Mouse (Mus musculus): ENCODE results near the gene Taf6l. TPM values are rescaled to one million over a fixed set of nuclear protein-coding genes. Genes with fewer than 3 reads are reported as not detected.
A peak's percentile ranks its signal among the peaks of the same experiment; 100 is the strongest.

The Taf6l gene
- polyA plus RNA-seq, 1 experiment from 2014 or later: 47.0 TPM

GRCm38 (mm10) chr19:8815812-8816211 is 29.6 kb upstream of the Taf6l start:
- H3K36me3 ChIP-seq: peaks cover 67% of the 10 kb centered on the region
- no peaks in the 10 kb centered on the region for H3K9me3 ChIP-seq (replicated peaks)
- no peaks in the 10 kb centered on the region for H3K27me3 ChIP-seq (ENCODE audit: low read depth, poor library complexity, severe bottlenecking)
- H3K4me3 ChIP-seq: no peak overlapping the region
- 92% methylated on average over 11 of the region's 11 CpGs for WGBS
- no peak overlapping the region for H3K27ac ChIP-seq
- DNase-seq (ENCODE audit: low spot score): no peak
- H3K4me1 ChIP-seq: peaks cover 22% of the 10 kb centered on the region

DNA sequence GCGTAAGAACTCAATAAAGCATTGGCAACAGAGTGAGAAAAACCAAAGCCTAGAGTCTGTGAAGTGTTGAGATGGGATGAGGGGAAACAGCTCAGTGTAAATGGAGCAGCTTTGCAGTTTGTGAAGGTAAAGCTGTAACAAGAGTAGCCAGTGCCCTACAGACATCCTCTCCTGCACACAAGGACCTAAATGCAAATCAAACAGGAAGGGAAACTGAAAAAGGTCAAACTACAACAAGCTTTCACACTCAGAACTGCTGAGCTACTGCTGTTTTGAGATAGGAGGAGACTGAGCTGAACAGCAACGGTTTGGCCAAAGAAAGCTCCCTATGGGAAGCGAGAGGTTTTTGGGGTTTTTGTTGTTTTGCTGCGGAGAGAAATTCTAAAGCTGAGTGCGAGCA is 20.6 kb upstream of the Taf6l start:
- Histone ChIP-seq H3K4me3 (no peak overlapping the region), H3K4me1 (peaks cover 11% of the 10 kb centered on the region), H3K9me3 (replicated peaks) (no peaks in the 10 kb centered on the region), H3K27me3 (ENCODE audit: low read depth, poor library complexity, severe bottlenecking) (no peaks in the 10 kb centered on the region), H3K27ac (no peak overlapping the region), H3K36me3 (peaks cover 89% of the 10 kb centered on the region)
- DNase-seq (ENCODE audit: low spot score): no peak
- 96% methylated on average over 5 of the region's 5 CpGs for WGBS

- Histone ChIP-seq H3K36me3 (peaks cover 62% of the 10 kb centered on the region), H3K27me3 (ENCODE audit: low read depth, poor library complexity, severe bottlenecking) (no peaks in the 10 kb centered on the region), H3K4me3 (no peak overlapping the region; the same call in 1 of the 2 replicates), H3K9me3 (replicated peaks) (no peaks in the 10 kb centered on the region), H3K4me1 (peaks cover 14% of the 10 kb centered on the region), H3K27ac (no peak overlapping the region)
- DNase-seq (ENCODE audit: low spot score): no peak
- WGBS: 90% methylated on average over 11 of the region's 11 CpGs
These were observed 17.9 kb upstream of the Taf6l start for GRCm38 (mm10) chr19:8803879-8804660.

GRCm38 (mm10) chr19:8803204-8803780 is 17.1 kb upstream of the Taf6l start:
- peak overlapping the region; percentile 85; the same call in 1 of the 2 replicates for H3K27ac ChIP-seq
- WGBS: 94% methylated on average over 9 of the region's 9 CpGs
- H3K36me3 ChIP-seq: peaks cover 55% of the 10 kb centered on the region
- H3K27me3 ChIP-seq (ENCODE audit: low read depth, poor library complexity, severe bottlenecking): no peaks in the 10 kb centered on the region
- H3K9me3 ChIP-seq (replicated peaks): no peaks in the 10 kb centered on the region
- H3K4me3 ChIP-seq: peak overlapping the region; percentile 65; the same call in 1 of the 2 replicates
- no peak for DNase-seq (ENCODE audit: low spot score)
- H3K4me1 ChIP-seq: peaks cover 14% of the 10 kb centered on the region

- H3K27ac ChIP-seq: peak within 1 kb of the TSS; percentile 85
- peaks cover 20% of the 10 kb centered on the region for H3K4me1 ChIP-seq
- peak; percentile 92 for DNase-seq (ENCODE audit: low spot score)
- H3K9me3 ChIP-seq (replicated peaks): no peaks in the 10 kb centered on the region
- peaks cover 44% of the 10 kb centered on the region for H3K36me3 ChIP-seq
- WGBS: under 1% methylated on average over 30 of the region's 30 CpGs
- H3K27me3 ChIP-seq (ENCODE audit: low read depth, poor library complexity, severe bottlenecking): no peaks in the 10 kb centered on the region
- peak within 1 kb of the TSS; percentile 65 for H3K4me3 ChIP-seq
These were observed 16.1 kb upstream of the Taf6l start, which contains the start of gene Zbtb3 for GRCm38 (mm10) chr19:8802130-8802821. Gene Zbtb3 (plus strand): TSS chr19:8802555.

DNA sequence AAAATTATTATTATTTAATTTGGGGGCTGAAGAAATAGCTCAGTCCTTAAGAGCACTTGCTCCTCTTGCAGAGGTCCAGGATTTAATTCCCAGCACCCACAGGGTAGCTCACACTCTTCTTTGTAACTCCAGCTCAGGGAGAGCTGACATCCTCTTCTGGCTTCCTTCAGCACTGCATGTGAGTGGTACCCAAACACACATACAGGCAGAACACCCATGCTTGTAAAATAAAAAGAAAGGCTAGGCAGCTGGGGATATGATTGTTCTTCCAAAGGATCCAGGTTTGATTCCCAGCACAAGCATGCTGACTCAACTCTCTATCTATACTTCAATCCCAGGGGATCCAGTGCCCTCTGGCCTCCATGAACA is 12.7 kb upstream of the Taf6l start:
- DNase-seq (ENCODE audit: low spot score): no peak
- Histone ChIP-seq H3K4me3 (peak overlapping the region; percentile 85), H3K27ac (no peak overlapping the region), H3K4me1 (peaks cover 23% of the 10 kb centered on the region), H3K36me3 (peaks cover 37% of the 10 kb centered on the region), H3K27me3 (ENCODE audit: low read depth, poor library complexity, severe bottlenecking) (no peaks in the 10 kb centered on the region), H3K9me3 (replicated peaks) (no peaks in the 10 kb centered on the region)

- no peaks in the 10 kb centered on the region for H3K27me3 ChIP-seq (ENCODE audit: low read depth, poor library complexity, severe bottlenecking)
- H3K36me3 ChIP-seq: peaks cover 37% of the 10 kb centered on the region
- H3K4me1 ChIP-seq: peaks cover 22% of the 10 kb centered on the region
- H3K9me3 ChIP-seq (replicated peaks): no peaks in the 10 kb centered on the region
- H3K27ac ChIP-seq: peak within 1 kb of the TSS; percentile 87
- H3K4me3 ChIP-seq: peak within 1 kb of the TSS; percentile 85
- peak; percentile 85 for DNase-seq (ENCODE audit: low spot score)
- 3% methylated on average over 25 of the region's 25 CpGs for WGBS
These were observed 12.2 kb upstream of the Taf6l start, which contains the start of gene Polr2g for GRCm38 (mm10) chr19:8798264-8798946. Gene Polr2g (minus strand): TSS chr19:8798577.

- WGBS: 84% methylated on average over 7 of the region's 7 CpGs
- DNase-seq (ENCODE audit: low spot score): no peak
- no peaks in the 10 kb centered on the region for H3K9me3 ChIP-seq (replicated peaks)
- H3K36me3 ChIP-seq: peaks cover 47% of the 10 kb centered on the region
- peaks cover 15% of the 10 kb centered on the region for H3K4me1 ChIP-seq
- H3K4me3 ChIP-seq: no peak overlapping the region
- H3K27ac ChIP-seq: no peak overlapping the region
- H3K27me3 ChIP-seq (ENCODE audit: low read depth, poor library complexity, severe bottlenecking): no peaks in the 10 kb centered on the region
These were observed 4.0 kb upstream of the Taf6l start for GRCm38 (mm10) chr19:8790171-8790570.

DNA sequence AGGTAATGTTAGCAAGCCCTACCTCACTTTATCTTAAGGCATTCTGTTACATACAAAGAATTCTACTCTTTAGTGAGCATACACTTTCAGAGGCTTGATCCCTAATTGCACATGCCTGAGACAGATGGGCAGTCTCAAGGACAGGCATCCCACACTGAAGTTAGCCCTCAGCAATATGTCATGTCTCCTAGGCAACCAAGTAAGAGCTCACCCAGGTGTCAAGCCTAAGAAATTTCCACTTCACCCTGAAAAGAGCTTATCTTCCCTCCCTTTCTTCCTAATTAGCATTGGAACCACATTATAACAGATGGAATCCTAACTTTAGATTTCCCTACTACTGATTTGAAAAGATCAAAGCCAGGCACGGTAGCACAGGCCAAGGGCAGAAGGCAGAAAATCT is 3.0 kb upstream of the Taf6l start:
- Histone ChIP-seq H3K4me1 (peaks cover 19% of the 10 kb centered on the region), H3K27me3 (ENCODE audit: low read depth, poor library complexity, severe bottlenecking) (no peaks in the 10 kb centered on the region), H3K36me3 (peaks cover 38% of the 10 kb centered on the region), H3K9me3 (replicated peaks) (no peaks in the 10 kb centered on the region), H3K4me3 (no peak overlapping the region), H3K27ac (no peak overlapping the region)
- DNase-seq (ENCODE audit: low spot score): no peak
- 69% methylated on average over 1 of the region's 1 CpGs for WGBS

GRCm38 (mm10) chr19:8788521-8788920 is 2.3 kb upstream of the Taf6l start:
- H3K36me3 ChIP-seq: peaks cover 38% of the 10 kb centered on the region
- no peak overlapping the region for H3K4me3 ChIP-seq
- WGBS: 28% methylated on average over 3 of the region's 3 CpGs
- no peaks in the 10 kb centered on the region for H3K9me3 ChIP-seq (replicated peaks)
- no peak for DNase-seq (ENCODE audit: low spot score)
- no peak overlapping the region for H3K27ac ChIP-seq
- peaks cover 19% of the 10 kb centered on the region for H3K4me1 ChIP-seq
- H3K27me3 ChIP-seq (ENCODE audit: low read depth, poor library complexity, severe bottlenecking): no peaks in the 10 kb centered on the region

- peaks cover 24% of the 10 kb centered on the region for H3K4me1 ChIP-seq
- peak; percentile 71 for DNase-seq (ENCODE audit: low spot score)
- peak overlapping the region; percentile 86 for H3K4me3 ChIP-seq
- WGBS: 6% methylated on average over 20 of the region's 20 CpGs
- H3K9me3 ChIP-seq (replicated peaks): no peaks in the 10 kb centered on the region
- peaks cover 67% of the 10 kb centered on the region for H3K36me3 ChIP-seq
- no peaks in the 10 kb centered on the region for H3K27me3 ChIP-seq (ENCODE audit: low read depth, poor library complexity, severe bottlenecking)
- H3K27ac ChIP-seq: peak overlapping the region; percentile 99
These were observed 11.2 kb downstream of the Taf6l start for GRCm38 (mm10) chr19:8774951-8775421.

DNA sequence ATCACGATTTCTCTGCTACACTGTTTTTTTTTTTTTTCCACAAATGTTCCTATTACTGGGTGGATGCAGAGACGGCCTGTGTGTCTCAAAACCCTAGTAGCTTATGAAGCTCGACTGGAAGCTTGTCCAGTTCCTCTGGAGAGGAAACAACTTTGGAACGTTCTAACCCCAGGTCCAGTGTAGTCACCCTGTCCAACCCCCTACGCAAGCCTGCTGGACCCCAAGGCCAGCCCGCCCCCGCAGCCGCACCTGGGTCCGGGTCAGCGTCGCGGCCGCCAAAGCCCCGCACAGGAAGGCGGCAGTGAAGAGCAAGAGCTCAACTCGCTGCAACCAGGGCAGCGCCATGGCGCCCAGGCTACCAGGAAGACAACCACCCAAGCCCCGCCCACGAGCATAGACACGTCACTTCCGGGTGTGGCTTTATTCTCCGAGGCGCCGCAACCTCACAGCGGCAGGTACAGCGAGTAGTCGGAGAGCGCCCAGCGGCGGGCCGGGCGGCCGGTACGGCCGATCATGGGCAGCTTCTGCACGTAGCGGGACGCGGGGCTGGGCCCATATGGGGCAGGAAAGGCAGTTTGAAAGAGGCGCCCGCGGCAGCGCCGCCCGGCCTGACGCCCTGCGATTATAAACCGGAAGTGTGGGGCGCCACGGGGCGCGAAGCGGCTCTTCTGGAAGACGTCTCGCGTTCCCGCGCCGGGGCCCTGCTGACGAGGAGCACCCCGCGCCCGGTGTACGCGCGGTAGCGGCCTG is 12.0 kb downstream of the Taf6l start, which contains the start of gene Tmem179b:
TSS of gene Tmem179b (minus strand) at position 382 of the 750 bp plus-strand sequence.
- peak within 1 kb of the TSS; percentile 99 for H3K27ac ChIP-seq
- WGBS: under 1% methylated on average over 68 of the region's 68 CpGs
- H3K27me3 ChIP-seq (ENCODE audit: low read depth, poor library complexity, severe bottlenecking): no peaks in the 10 kb centered on the region
- H3K9me3 ChIP-seq (replicated peaks): no peaks in the 10 kb centered on the region
- peaks cover 70% of the 10 kb centered on the region for H3K36me3 ChIP-seq
- peak within 1 kb of the TSS; percentile 86 for H3K4me3 ChIP-seq
- peaks cover 24% of the 10 kb centered on the region for H3K4me1 ChIP-seq
- peak; percentile 98 for DNase-seq (ENCODE audit: low spot score)
